Mouse (Mus musculus) myocyte (in vitro differentiated cells): ENCODE data around the gene Rem2. TPM values are rescaled to one million over a fixed set of nuclear protein-coding genes. Genes with fewer than 3 reads are reported as not detected.

ENCODE experiments used
- H3K27me3 ChIP-seq: one replicate; pipeline ENCODE4 v1.6.1; 2011; ENCODE audit not compliant: control insufficient read depth, insufficient read depth, insufficient read length
- H3K36me3 ChIP-seq: one replicate; pipeline ENCODE4 v1.6.1; 2011; ENCODE audit not compliant: control insufficient read depth, insufficient read depth
- H3K4me2 ChIP-seq: one replicate; pipeline ENCODE4 v1.6.1; 2011; ENCODE audit warnings: low read depth, control low read depth
- H3K4me3 ChIP-seq: one replicate; pipeline ENCODE4 v1.5.1; 2011; ENCODE audit warnings: mild to moderate bottlenecking, control low read depth, moderate library complexity
- H3K79me2 ChIP-seq: one replicate; pipeline ENCODE4 v1.6.1; 2011; ENCODE audit not compliant: control insufficient read depth, insufficient read depth
- H3ac ChIP-seq: one replicate; pipeline ENCODE4 v1.6.1; 2011; ENCODE audit not compliant: control insufficient read depth, insufficient read length
- CEBPB ChIP-seq: IDR thresholded peaks from 2 replicates; pipeline ENCODE4 v1.6.1; 2011; ENCODE audit warnings: mild to moderate bottlenecking, moderate library complexity; ENCODE audit not compliant: poor library complexity, insufficient read depth, severe bottlenecking
- E2F4 ChIP-seq: IDR thresholded peaks from one replicate; pipeline ENCODE4 v1.6.1; 2011; ENCODE audit warnings: mild to moderate bottlenecking, control low read depth, moderate library complexity; ENCODE audit not compliant: insufficient read depth
- MAX ChIP-seq: IDR thresholded peaks from one replicate; pipeline ENCODE4 v1.6.1; 2011; ENCODE audit warnings: low read depth, mild to moderate bottlenecking, control low read depth
- MYOD1 ChIP-seq, 3 experiments: IDR thresholded peaks; one replicate each; pipeline ENCODE4 v1.6.1; 2011; ENCODE audit warnings: control low read depth in 2 of 3, low read depth in 2 of 3, mild to moderate bottlenecking in 2 of 3, moderate library complexity in 1 of 3; ENCODE audit not compliant: insufficient read length in 2 of 3, control insufficient read depth in 1 of 3
- MYOG ChIP-seq, 3 experiments: IDR thresholded peaks; one replicate each; pipeline ENCODE4 v1.6.1; 2011; ENCODE audit warnings: control low read depth in 2 of 3, low read depth in 2 of 3, mild to moderate bottlenecking in 2 of 3; ENCODE audit not compliant: insufficient read length in 2 of 3, control insufficient read depth in 1 of 3, insufficient read depth in 1 of 3
- POLR2A ChIP-seq: IDR thresholded peaks from one replicate; pipeline ENCODE4 v1.6.1; 2011; ENCODE audit warnings: low read depth, mild to moderate bottlenecking, control low read depth, moderate library complexity; ENCODE audit not compliant: insufficient read length
- POLR2AphosphoS2 ChIP-seq: IDR thresholded peaks from one replicate; pipeline ENCODE4 v1.6.1; 2011; ENCODE audit warnings: low read depth, control low read depth; ENCODE audit not compliant: insufficient read length
- REST ChIP-seq: IDR thresholded peaks from one replicate; pipeline ENCODE4 v1.6.1; 2011; ENCODE audit warnings: mild to moderate bottlenecking, control low read depth, moderate library complexity; ENCODE audit not compliant: insufficient read depth, insufficient read length
- SRF ChIP-seq: IDR thresholded peaks from one replicate; pipeline ENCODE4 v1.6.1; 2011; ENCODE audit warnings: low read depth; ENCODE audit not compliant: control insufficient read depth, insufficient read length
- TCF12 ChIP-seq: IDR thresholded peaks from one replicate; pipeline ENCODE4 v1.6.1; 2011; ENCODE audit warnings: mild to moderate bottlenecking, control low read depth; ENCODE audit not compliant: poor library complexity, insufficient read depth, severe bottlenecking
- TCF3 ChIP-seq: IDR thresholded peaks from one replicate; pipeline ENCODE4 v1.6.1; 2011; ENCODE audit warnings: low read depth, control low read depth; ENCODE audit not compliant: insufficient read length
- USF1 ChIP-seq: IDR thresholded peaks from one replicate; pipeline ENCODE4 v1.6.1; 2011; ENCODE audit warnings: low read depth, mild to moderate bottlenecking, control low read depth, moderate library complexity
- polyA plus RNA-seq: library from polyadenylated mRNA; unstranded; fragments of >200 nt; fragmentation: generic; extraction: Trizol; gene quantifications from one replicate; pipeline ENCODE4 v1.2.1, GENCODE M21; 2012; ENCODE audit warnings: missing spikeins

Gene Rem2
- polyA plus RNA-seq, 1 experiment: 0.20 TPM

DNA sequence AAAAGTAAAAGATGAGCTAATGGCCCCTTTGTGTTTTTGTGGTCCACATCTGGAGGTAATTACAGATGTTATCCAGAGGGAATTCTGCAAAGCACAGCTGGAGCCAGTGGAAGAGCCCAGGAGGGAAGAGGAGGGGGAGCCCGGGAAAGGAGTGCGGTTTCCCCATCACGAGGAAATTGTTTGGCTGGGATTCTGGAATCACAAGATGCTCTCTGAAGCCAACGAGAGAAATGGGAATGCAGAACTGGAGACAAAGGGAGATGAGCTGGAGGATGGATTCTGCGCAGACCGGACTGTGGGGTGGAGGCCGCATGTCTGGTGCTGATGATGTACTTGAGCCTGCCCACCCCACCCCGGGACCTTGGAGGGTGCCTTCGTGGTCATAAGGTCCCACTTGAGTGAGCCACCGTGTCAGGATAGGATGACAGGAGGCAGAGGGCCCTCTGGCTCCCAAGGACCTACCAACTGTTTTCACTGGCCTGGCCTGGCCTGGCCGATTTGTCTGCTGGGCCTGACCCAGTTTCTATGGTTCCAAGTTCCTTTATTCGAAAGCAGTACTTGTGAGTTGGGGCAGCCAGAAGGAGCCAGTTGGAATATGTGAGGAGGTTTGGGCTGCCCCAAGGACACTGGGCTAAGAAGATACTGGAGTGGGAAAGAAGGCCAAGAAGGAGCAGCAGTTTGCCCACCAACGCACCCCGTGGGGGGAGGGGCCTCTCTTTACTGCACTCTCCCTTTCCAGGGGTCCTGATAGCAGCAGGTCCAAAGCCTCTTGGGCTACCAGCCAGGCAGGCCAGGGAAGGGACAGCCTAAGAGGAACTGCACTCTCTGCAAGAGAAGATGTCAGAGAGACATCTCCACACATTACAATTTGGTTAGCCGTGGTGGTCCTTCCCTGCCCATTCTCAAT lies 31.9 kb upstream of the Rem2 start:
- no peaks in the 10 kb centered on the region for H3K79me2 ChIP-seq
- no peak overlapping the region for H3ac ChIP-seq
- peaks cover 11% of the 10 kb centered on the region for H3K36me3 ChIP-seq
- H3K4me2 ChIP-seq: no peak overlapping the region
- H3K27me3 ChIP-seq: no peaks in the 10 kb centered on the region
- TF ChIP-seq CEBPB (no peak), TCF3 (no peak), MAX (no peak), SRF (no peak), REST (no peak), MYOD1 (IDR thresholded peaks at IDR 0.05; ENCODE audit: control insufficient read depth in 1 of 3, insufficient read length in 2 of 3, low read depth in 2 of 3) (no peak), TCF12 (no peak)
- no peak overlapping the region for H3K4me3 ChIP-seq

DNA sequence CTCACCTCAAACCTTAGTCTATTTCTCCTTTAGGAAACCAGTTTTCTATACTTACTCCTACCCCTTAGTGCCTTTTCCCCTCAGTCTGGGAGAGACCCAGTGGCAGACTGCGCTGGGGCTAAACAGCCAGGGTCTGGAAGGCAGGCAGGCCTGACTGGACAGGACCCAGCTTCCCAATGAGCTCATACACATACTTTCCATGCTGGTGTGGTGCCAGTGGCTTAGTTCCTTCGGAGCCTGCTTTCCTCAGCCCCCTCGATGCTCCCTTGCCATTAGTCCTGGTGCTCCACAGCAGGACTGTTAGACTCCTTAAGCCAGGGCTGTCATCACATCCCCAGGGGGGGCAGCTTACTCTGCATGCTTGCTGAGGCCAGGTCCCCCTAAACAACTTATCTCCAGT lies 30.4 kb upstream of the Rem2 start:
- H3ac ChIP-seq: no peak overlapping the region
- TF ChIP-seq REST (no peak), E2F4 (no peak), POLR2AphosphoS2 (peak; percentile 18)
- no peaks in the 10 kb centered on the region for H3K27me3 ChIP-seq
- no peak overlapping the region for H3K4me3 ChIP-seq
- H3K4me2 ChIP-seq: no peak overlapping the region
- no peaks in the 10 kb centered on the region for H3K79me2 ChIP-seq
- no peaks in the 10 kb centered on the region for H3K36me3 ChIP-seq

DNA sequence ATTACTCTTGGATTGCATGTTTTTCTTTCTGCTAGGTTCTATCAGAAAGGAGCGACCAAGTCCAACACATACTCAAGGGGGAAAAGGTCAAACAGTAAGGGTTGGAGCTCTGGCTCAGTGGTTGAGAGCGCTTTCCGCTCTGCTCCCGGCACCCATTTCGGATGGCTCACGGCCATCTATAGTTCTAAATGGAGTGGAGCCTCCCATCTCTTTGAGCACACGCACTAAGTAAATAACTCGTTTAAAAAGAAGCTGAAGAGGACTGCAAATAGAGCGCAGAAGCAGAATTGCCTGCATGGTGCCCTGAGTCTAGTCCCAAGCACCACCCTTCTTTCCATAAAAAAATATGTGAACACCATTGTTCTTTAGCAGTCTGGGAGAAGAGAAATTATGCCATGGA lies 22.3 kb upstream of the Rem2 start:
- H3K36me3 ChIP-seq: no peaks in the 10 kb centered on the region
- H3K4me3 ChIP-seq: no peak overlapping the region
- no peaks in the 10 kb centered on the region for H3K79me2 ChIP-seq
- no peak for TF ChIP-seq TCF3
- no peak for TF ChIP-seq MYOG (IDR thresholded peaks at IDR 0.05; ENCODE audit: control insufficient read depth in 1 of 3, insufficient read depth in 1 of 3, insufficient read length in 2 of 3, low read depth in 2 of 3)
- no peak for TF ChIP-seq USF1
- no peak for TF ChIP-seq POLR2A
- TF ChIP-seq REST: no peak
- H3ac ChIP-seq: no peak overlapping the region
- H3K4me2 ChIP-seq: no peak overlapping the region
- H3K27me3 ChIP-seq: no peaks in the 10 kb centered on the region

DNA sequence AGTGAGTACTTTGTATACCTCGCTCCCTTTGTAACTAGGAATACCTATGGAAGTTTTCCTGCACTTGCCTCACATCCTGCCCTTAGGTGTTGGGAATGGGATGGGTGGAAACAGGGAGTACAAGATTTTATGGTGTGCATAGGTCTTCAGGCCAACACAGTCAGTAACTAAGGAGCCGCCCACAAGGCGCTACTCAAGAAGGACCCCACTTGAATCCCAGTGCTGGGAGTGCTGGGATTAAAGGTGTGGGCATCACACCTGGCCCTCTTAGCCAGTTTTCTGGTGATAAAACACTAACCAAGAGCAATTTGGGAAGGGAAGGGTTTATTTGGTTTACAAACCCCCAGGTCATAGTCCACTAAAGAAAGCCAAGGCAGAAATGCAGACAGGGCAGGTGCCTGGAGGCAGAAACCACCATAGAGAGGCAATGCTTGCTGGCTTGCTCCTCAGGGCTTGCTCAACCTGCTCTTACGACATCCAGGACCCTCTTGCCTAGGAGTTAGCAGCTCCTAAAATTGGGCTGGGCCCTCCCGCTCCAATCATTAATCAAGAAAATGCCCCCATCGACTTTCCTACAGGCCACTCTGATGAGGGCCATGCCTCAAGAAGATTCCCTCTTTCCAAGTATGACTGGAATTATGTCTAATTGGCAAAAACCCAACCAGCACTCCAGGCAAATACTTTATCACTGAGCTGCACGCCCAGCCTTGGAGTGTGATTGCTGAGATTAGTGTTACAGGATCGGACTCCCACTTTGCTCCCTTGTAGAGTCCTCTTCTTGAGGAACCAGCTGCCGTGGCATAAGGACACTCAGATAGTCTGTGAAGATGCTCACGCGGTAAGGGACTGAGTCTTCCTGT lies 21.0 kb upstream of the Rem2 start:
- Histone ChIP-seq H3K4me2 (no peak overlapping the region), H3K4me3 (no peak overlapping the region), H3K36me3 (no peaks in the 10 kb centered on the region), H3K79me2 (no peaks in the 10 kb centered on the region), H3ac (no peak overlapping the region), H3K27me3 (no peaks in the 10 kb centered on the region)
- no peak for TF ChIP-seq E2F4
- TF ChIP-seq MAX: no peak
- TF ChIP-seq CEBPB: no peak
- TF ChIP-seq MYOD1 (IDR thresholded peaks at IDR 0.05; ENCODE audit: control insufficient read depth in 1 of 3, insufficient read length in 2 of 3, low read depth in 2 of 3): no peak
- TF ChIP-seq POLR2A: no peak
- TF ChIP-seq TCF12: no peak
- no peak for TF ChIP-seq TCF3
- TF ChIP-seq MYOG (IDR thresholded peaks at IDR 0.05; ENCODE audit: control insufficient read depth in 1 of 3, insufficient read depth in 1 of 3, insufficient read length in 2 of 3, low read depth in 2 of 3): no peak
- no peak for TF ChIP-seq SRF
- TF ChIP-seq POLR2AphosphoS2: no peak
- no peak for TF ChIP-seq REST
- TF ChIP-seq USF1: no peak

DNA sequence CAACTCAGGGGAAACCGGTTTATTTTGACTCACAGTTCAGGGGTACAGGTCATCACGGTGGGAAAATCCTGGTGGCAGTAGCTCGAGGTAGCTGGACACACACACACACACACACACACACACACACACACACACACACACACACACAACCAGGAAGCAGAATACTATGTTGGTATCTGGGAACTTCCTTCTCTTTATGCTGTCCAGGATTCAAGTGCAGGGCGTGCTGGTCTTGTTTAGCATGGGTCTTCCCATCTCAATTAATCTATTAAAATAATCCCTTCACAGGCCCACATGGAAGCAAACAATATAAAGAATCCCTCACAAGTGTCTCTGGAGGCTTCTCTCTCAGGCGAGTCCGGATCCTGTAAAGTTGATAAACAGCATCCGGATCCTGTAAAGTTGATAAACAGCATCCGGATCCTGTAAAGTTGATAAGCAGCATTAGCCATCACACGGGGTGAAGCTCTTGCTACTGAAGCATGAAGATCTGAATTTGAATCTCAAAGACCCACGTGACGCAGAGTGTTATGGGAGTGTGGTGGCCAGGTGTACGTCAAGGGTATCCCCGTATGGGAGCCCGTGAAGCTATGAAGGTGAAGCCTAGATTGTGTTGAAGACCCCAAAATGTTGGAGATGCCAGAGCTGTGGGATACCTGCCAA lies 17.9 kb upstream of the Rem2 start:
- H3K4me3 ChIP-seq: no peak overlapping the region
- TF ChIP-seq E2F4 (no peak), REST (no peak)

More for the DNA sequence above, 17.9 kb upstream of the Rem2 start:
- Histone ChIP-seq H3ac (no peak overlapping the region), H3K27me3 (no peaks in the 10 kb centered on the region), H3K79me2 (no peaks in the 10 kb centered on the region), H3K36me3 (no peaks in the 10 kb centered on the region), H3K4me2 (no peak overlapping the region)
